10 mouse cellular contexts compared by ENCODE assay signal in genomic region chr7:45369022-45369745, GRCm38 (mm10). TPM values are rescaled to one million over a fixed set of nuclear protein-coding genes. Genes with fewer than 3 reads are reported as not detected.
DNase-seq lines count a peak whose midpoint lies in the region; ATAC-seq and TF ChIP-seq lines count a peak whose summit lies in the region.
"Had no signal": no experiment of that assay in that cellular context is flagged by ENCODE, and none has a peak within 500 bp of the region (broad histone marks: within the 10 kb centered on the region; RNA-seq: fewer than 3 reads in every experiment).

No protein-coding gene starts in this region.

- no peaks in the 10 kb centered on the region for H3K9me3 ChIP-seq in hindbrain, embryonic 11.5 days (ENCODE audit: control insufficient read depth, low read length)
- H3K9me3 ChIP-seq in hindbrain, embryonic 10.5 days = no peaks in the 10 kb centered on the region
- no peaks in the 10 kb centered on the region for H3K9me3 ChIP-seq in embryonic facial prominence, embryonic 14.5 days (ENCODE audit: control insufficient read depth, low read length)
- no peaks in the 10 kb centered on the region for H3K9me3 ChIP-seq in midbrain, embryonic 12.5 days

- intact Hi-C loops in gastrocnemius, postnatal 14 days (cut with DNase I; ENCODE audit: low total_unique reads) = no loop called here

- no peak overlapping the region for H3K4me3 ChIP-seq in hindbrain, embryonic 11.5 days (ENCODE audit: low read depth, low read length)
- H3K4me3 ChIP-seq in hindbrain, embryonic 10.5 days = no peak overlapping the region
- peak overlapping the region; percentile 90 for H3K4me3 ChIP-seq in cortical plate, adult 2 months (ENCODE audit: insufficient read depth, low read length)
- peak overlapping the region; percentile 54; the same call in 1 of the 2 replicates for H3K4me3 ChIP-seq in embryonic facial prominence, embryonic 14.5 days (ENCODE audit: low read depth, low read length)
- H3K4me3 ChIP-seq in midbrain, embryonic 12.5 days = 0 out of 2 replicates have a peak overlapping the region, but pooled peaks have one; percentile 46

- H3K4me1 ChIP-seq in hindbrain, embryonic 11.5 days (replicated peaks; ENCODE audit: control insufficient read depth, insufficient read depth, low read length) = peaks cover 13% of the 10 kb centered on the region; the same call in 1 of the 2 replicates
- H3K4me1 ChIP-seq in hindbrain, embryonic 10.5 days (replicated peaks) = peaks cover 49% of the 10 kb centered on the region
- H3K4me1 ChIP-seq in cortical plate, adult 2 months (ENCODE audit: control insufficient read depth, insufficient read depth, low read length) = peaks cover 3% of the 10 kb centered on the region; the same call in 1 of the 2 replicates
- H3K4me1 ChIP-seq in embryonic facial prominence, embryonic 14.5 days (ENCODE audit: control insufficient read depth, insufficient read depth, low read length) = peaks cover 9% of the 10 kb centered on the region; the same call in 1 of the 2 replicates
- H3K4me1 ChIP-seq in midbrain, embryonic 12.5 days = peaks cover 39% of the 10 kb centered on the region

- no peak for TF ChIP-seq POLR2A in cortical plate, adult 2 months (IDR thresholded peaks at IDR 0.05; ENCODE audit: extremely low read depth, insufficient read depth, low read length)

- DNase-seq in hindbrain, embryonic 11.5 days (ENCODE audit: low spot score) = no peak
- no peak for DNase-seq in hindbrain, embryonic 10.5 days (ENCODE audit: low spot score)
- DNase-seq in embryonic facial prominence, embryonic 14.5 days (ENCODE audit: low spot score) = no peak
- DNase-seq in ovary, postnatal 36 days (ENCODE audit: low spot score) = no peak
- DNase-seq in left cerebral cortex, adult 18-20 months (ENCODE audit: low spot score in 2 of 2) = no peak
- no peak for DNase-seq in gastrocnemius, postnatal 14 days
- DNase-seq: heart, postnatal 4 days had no signal

- peak overlapping the region; percentile 80; the same call in 1 of the 2 replicates for H3K4me2 ChIP-seq in hindbrain, embryonic 11.5 days (replicated peaks; ENCODE audit: low read depth, low read length)
- no peak overlapping the region for H3K4me2 ChIP-seq in embryonic facial prominence, embryonic 14.5 days (ENCODE audit: low read depth, low read length)
- peak overlapping the region; percentile 89; the same call in 1 of the 2 replicates for H3K4me2 ChIP-seq in midbrain, embryonic 12.5 days (replicated peaks)

- ATAC-seq in hindbrain, embryonic 11.5 days (ENCODE audit: low FRiP score) = no peak
- ATAC-seq in embryonic facial prominence, embryonic 14.5 days (ENCODE audit: low read depth) = no peak
- ATAC-seq in midbrain, embryonic 12.5 days (ENCODE audit: low FRiP score, low read depth) = no peak

- 73% methylated on average over 16 of the region's 16 CpGs for WGBS in hindbrain, embryonic 11.5 days
- 78% methylated on average over 16 of the region's 16 CpGs for WGBS in hindbrain, embryonic 10.5 days
- WGBS in embryonic facial prominence, embryonic 14.5 days = 72% methylated on average over 16 of the region's 16 CpGs
- WGBS in midbrain, embryonic 12.5 days = 78% methylated on average over 16 of the region's 16 CpGs

- H3K9ac ChIP-seq in hindbrain, embryonic 11.5 days (ENCODE audit: low read depth, low read length) = no peak overlapping the region
- H3K9ac ChIP-seq in embryonic facial prominence, embryonic 14.5 days (ENCODE audit: low read depth, low read length) = no peak overlapping the region
- H3K9ac ChIP-seq in midbrain, embryonic 12.5 days (replicated peaks) = no peak overlapping the region

- no peak for TF ChIP-seq CTCF in cortical plate, adult 2 months (IDR thresholded peaks at IDR 0.05; ENCODE audit: extremely low read depth, insufficient read depth, low read length)

- H3K27ac ChIP-seq in hindbrain, embryonic 11.5 days (ENCODE audit: low read depth, low read length) = no peak overlapping the region
- no peak overlapping the region for H3K27ac ChIP-seq in hindbrain, embryonic 10.5 days
- peak overlapping the region; percentile 73; the same call in 1 of the 2 replicates for H3K27ac ChIP-seq in cortical plate, adult 2 months (ENCODE audit: insufficient read depth, low read length)
- no peak overlapping the region for H3K27ac ChIP-seq in embryonic facial prominence, embryonic 14.5 days (replicated peaks; ENCODE audit: low read depth, low read length)
- no peak overlapping the region for H3K27ac ChIP-seq in midbrain, embryonic 12.5 days (replicated peaks)

- no peaks in the 10 kb centered on the region for H3K36me3 ChIP-seq in hindbrain, embryonic 11.5 days (ENCODE audit: control insufficient read depth, insufficient read depth, low read length)
- peaks cover 23% of the 10 kb centered on the region for H3K36me3 ChIP-seq in hindbrain, embryonic 10.5 days
- peaks cover 19% of the 10 kb centered on the region for H3K36me3 ChIP-seq in embryonic facial prominence, embryonic 14.5 days (ENCODE audit: control insufficient read depth, insufficient read depth, low read length)
- H3K36me3 ChIP-seq in midbrain, embryonic 12.5 days = peaks cover 21% of the 10 kb centered on the region; the same call in 1 of the 2 replicates

- peaks cover 20% of the 10 kb centered on the region for H3K27me3 ChIP-seq in hindbrain, embryonic 11.5 days (ENCODE audit: control insufficient read depth, insufficient read depth, low read length)
- peaks cover 53% of the 10 kb centered on the region for H3K27me3 ChIP-seq in hindbrain, embryonic 10.5 days (ENCODE audit: insufficient read depth, poor library complexity, severe bottlenecking)
- peaks cover 25% of the 10 kb centered on the region for H3K27me3 ChIP-seq in embryonic facial prominence, embryonic 14.5 days (replicated peaks; ENCODE audit: control insufficient read depth, insufficient read depth, low read length)
- H3K27me3 ChIP-seq in midbrain, embryonic 12.5 days = peaks cover 44% of the 10 kb centered on the region

RNA-seq across cellular contexts. Expression of gene Lin7b, which starts 1.2 kb away (rescaled TPM):
- 0.92 and 1.7 TPM in 2 replicates for polyA plus RNA-seq in hindbrain, embryonic 11.5 days (2014; fragmentation: Nextera tagmentation; extraction: Ambion mirVana)
- polyA plus RNA-seq in hindbrain, embryonic 10.5 days (2016; fragmentation: Nextera tagmentation; extraction: Ambion mirVana) = 0.89 and 1.5 TPM in 2 replicates
- 336 TPM in 2 replicates for polyA plus RNA-seq in cortical plate, adult 2 months (2012; rRNA removed)
- polyA plus RNA-seq in embryonic facial prominence, embryonic 14.5 days (2014; fragmentation: Nextera tagmentation; extraction: Ambion mirVana) = 2.4 TPM in 2 replicates
- 2.6 and 2.9 TPM in 2 replicates for polyA plus RNA-seq in midbrain, embryonic 12.5 days (2016; fragmentation: Nextera tagmentation; extraction: Ambion mirVana)
- total RNA-seq in left cerebral cortex, adult 18-20 months (2021) = 100 to 1,000 TPM; 133 to 165 TPM
- 1 to 10 TPM in 1 of 2 experiments, under 1 TPM in 1; 0.49 to 1.6 TPM for total RNA-seq in gastrocnemius, postnatal 14 days (2021)
- polyA plus RNA-seq: liver, embryonic 16.5 days had no signal

RNA-seq across cellular contexts. Expression of gene Ppfia3, which starts 2.4 kb away (rescaled TPM):
- polyA plus RNA-seq in hindbrain, embryonic 11.5 days (2014; fragmentation: Nextera tagmentation; extraction: Ambion mirVana) = 8.2 and 9.5 TPM in 2 replicates
- polyA plus RNA-seq in hindbrain, embryonic 10.5 days (2016; fragmentation: Nextera tagmentation; extraction: Ambion mirVana) = 8.4 and 12.9 TPM in 2 replicates
- polyA plus RNA-seq in cortical plate, adult 2 months (2012; rRNA removed) = 164 and 167 TPM in 2 replicates
- 4.8 and 6.9 TPM in 2 replicates for polyA plus RNA-seq in embryonic facial prominence, embryonic 14.5 days (2014; fragmentation: Nextera tagmentation; extraction: Ambion mirVana)
- 15.0 and 15.4 TPM in 2 replicates for polyA plus RNA-seq in midbrain, embryonic 12.5 days (2016; fragmentation: Nextera tagmentation; extraction: Ambion mirVana)
- total RNA-seq in left cerebral cortex, adult 18-20 months (2021) = 100 to 1,000 TPM; 154 to 170 TPM
- total RNA-seq in gastrocnemius, postnatal 14 days (2021) = under 1 TPM; 0.69 to 0.78 TPM

RNA-seq across cellular contexts. Expression of gene Snrnp70, which starts 26.4 kb away (rescaled TPM):
- 76.5 and 114 TPM in 2 replicates for polyA plus RNA-seq in hindbrain, embryonic 11.5 days (2014; fragmentation: Nextera tagmentation; extraction: Ambion mirVana)
- polyA plus RNA-seq in hindbrain, embryonic 10.5 days (2016; fragmentation: Nextera tagmentation; extraction: Ambion mirVana) = 223 and 271 TPM in 2 replicates
- polyA plus RNA-seq in cortical plate, adult 2 months (2012; rRNA removed) = 720 and 793 TPM in 2 replicates
- polyA plus RNA-seq in embryonic facial prominence, embryonic 14.5 days (2014; fragmentation: Nextera tagmentation; extraction: Ambion mirVana) = 56.5 and 61.1 TPM in 2 replicates
- 294 and 300 TPM in 2 replicates for polyA plus RNA-seq in midbrain, embryonic 12.5 days (2016; fragmentation: Nextera tagmentation; extraction: Ambion mirVana)
- total RNA-seq in left cerebral cortex, adult 18-20 months (2021) = 100 to 1,000 TPM; 372 to 395 TPM
- total RNA-seq in gastrocnemius, postnatal 14 days (2021) = 10 to 100 TPM; 90.1 to 93.1 TPM

RNA-seq across cellular contexts. Expression of gene Hrc, which starts 34.1 kb away (rescaled TPM):
- polyA plus RNA-seq in hindbrain, embryonic 11.5 days (2014; fragmentation: Nextera tagmentation; extraction: Ambion mirVana) = 0.68 and 0.77 TPM in 2 replicates
- 0.36 and 0.42 TPM in 2 replicates for polyA plus RNA-seq in hindbrain, embryonic 10.5 days (2016; fragmentation: Nextera tagmentation; extraction: Ambion mirVana)
- polyA plus RNA-seq in cortical plate, adult 2 months (2012; rRNA removed) = 0.35 and 0.55 TPM in 2 replicates
- 11.0 and 15.8 TPM in 2 replicates for polyA plus RNA-seq in embryonic facial prominence, embryonic 14.5 days (2014; fragmentation: Nextera tagmentation; extraction: Ambion mirVana)
- 0.24 TPM in 1 of 2 replicates, not detected in the other for polyA plus RNA-seq in midbrain, embryonic 12.5 days (2016; fragmentation: Nextera tagmentation; extraction: Ambion mirVana)
- under 1 TPM; 0.19 to 0.30 TPM for total RNA-seq in left cerebral cortex, adult 18-20 months (2021)
- total RNA-seq in gastrocnemius, postnatal 14 days (2021) = 100 to 1,000 TPM; 711 to 744 TPM

RNA-seq across cellular contexts. Expression of gene Trpm4, which starts 35.6 kb away (rescaled TPM):
- 5.2 and 6.9 TPM in 2 replicates for polyA plus RNA-seq in hindbrain, embryonic 11.5 days (2014; fragmentation: Nextera tagmentation; extraction: Ambion mirVana)
- 10.5 and 12.5 TPM in 2 replicates for polyA plus RNA-seq in hindbrain, embryonic 10.5 days (2016; fragmentation: Nextera tagmentation; extraction: Ambion mirVana)
- polyA plus RNA-seq in cortical plate, adult 2 months (2012; rRNA removed) = 29.1 and 35.1 TPM in 2 replicates
- polyA plus RNA-seq in embryonic facial prominence, embryonic 14.5 days (2014; fragmentation: Nextera tagmentation; extraction: Ambion mirVana) = 16.6 and 18.2 TPM in 2 replicates
- polyA plus RNA-seq in midbrain, embryonic 12.5 days (2016; fragmentation: Nextera tagmentation; extraction: Ambion mirVana) = 7.9 and 8.2 TPM in 2 replicates
- total RNA-seq in left cerebral cortex, adult 18-20 months (2021) = 10 to 100 TPM; 19.0 to 26.5 TPM
- 10 to 100 TPM; 23.5 to 24.5 TPM for total RNA-seq in gastrocnemius, postnatal 14 days (2021)

Comparison
In these comparisons a context has a peak if more than half of its experiments do, and no peak if none do; other contexts are left out.
1. H3K4me3 ChIP-seq: peak in cortical plate, adult 2 months (single experiment), embryonic facial prominence, embryonic 14.5 days (single experiment) and midbrain, embryonic 12.5 days (single experiment); none in hindbrain, embryonic 11.5 days (single experiment) and hindbrain, embryonic 10.5 days (single experiment).
2. RNA of gene Lin7b, which starts 1.2 kb away (polyA plus RNA-seq): 336 TPM in cortical plate, adult 2 months; 2.6 to 2.9 TPM in midbrain, embryonic 12.5 days, 2.4 TPM in embryonic facial prominence, embryonic 14.5 days, 0.92 to 1.7 TPM in hindbrain, embryonic 11.5 days and 0.89 to 1.5 TPM in hindbrain, embryonic 10.5 days; every median in the first group is over 10 times any median in the second.
3. RNA of gene Ppfia3, which starts 2.4 kb away (polyA plus RNA-seq): 164 to 167 TPM in cortical plate, adult 2 months; 15.0 to 15.4 TPM in midbrain, embryonic 12.5 days, 8.4 to 12.9 TPM in hindbrain, embryonic 10.5 days, 8.2 to 9.5 TPM in hindbrain, embryonic 11.5 days and 4.8 to 6.9 TPM in embryonic facial prominence, embryonic 14.5 days; every median in the first group is over 10 times any median in the second.